Mouse (Mus musculus) liver, adult 2 months (tissue): ENCODE data around the gene Etv5. TPM values are rescaled to one million over a fixed set of nuclear protein-coding genes. Genes with fewer than 3 reads are reported as not detected.

Experiments used
- DNase-seq: peaks from one replicate; pipeline ENCODE4 v3.0.0-alpha.2; 2011; ENCODE audit warnings: low read depth, low spot score; ENCODE audit errors: extremely low read depth
- H3K27ac ChIP-seq: fragments of 200-500 bp; replicated peaks from 2 replicates; pipeline ENCODE4 v1.5.1; 2012; ENCODE audit warnings: low read depth, mild to moderate bottlenecking, control low read depth, inconsistent platforms, low read length; ENCODE audit not compliant: insufficient read depth
- H3K27me3 ChIP-seq: fragments of 200-500 bp; 2 replicates; pipeline ENCODE4 v1.6.1; 2012; ENCODE audit warnings: mild to moderate bottlenecking, moderate library complexity, low read length, inconsistent platforms; ENCODE audit not compliant: control insufficient read depth, insufficient read depth
- H3K36me3 ChIP-seq: fragments of 200-500 bp; 2 replicates; pipeline ENCODE4 v1.6.1; 2012; ENCODE audit warnings: low read length, inconsistent platforms; ENCODE audit not compliant: control insufficient read depth, insufficient read depth
- H3K4me1 ChIP-seq: fragments of 200-500 bp; 2 replicates; pipeline ENCODE4 v1.6.1; 2011; ENCODE audit warnings: low read length; ENCODE audit not compliant: control insufficient read depth, insufficient read depth
- H3K4me3 ChIP-seq: fragments of 200-500 bp; 2 replicates; pipeline ENCODE4 v1.5.1; 2011; ENCODE audit warnings: low read depth, mild to moderate bottlenecking, control low read depth, low read length, moderate library complexity; ENCODE audit not compliant: insufficient read depth
- H3K79me2 ChIP-seq: fragments of 200-500 bp; 2 replicates; pipeline ENCODE4 v1.6.1; 2012; ENCODE audit warnings: inconsistent platforms, mild to moderate bottlenecking, low read length, moderate library complexity; ENCODE audit not compliant: control insufficient read depth, insufficient read depth
- H3K9ac ChIP-seq: fragments of 200-500 bp; 2 replicates; pipeline ENCODE4 v1.6.1; 2012; ENCODE audit warnings: low read depth, mild to moderate bottlenecking, control low read depth, inconsistent platforms, low read length
- CTCF ChIP-seq: fragments of 200-500 bp; IDR thresholded peaks from 2 replicates; pipeline ENCODE4 v1.5.1; 2011; ENCODE audit warnings: low read depth, low read length, control low read depth
- POLR2A ChIP-seq: fragments of 200-500 bp; IDR thresholded peaks from 2 replicates; pipeline ENCODE4 v1.6.1; 2011; ENCODE audit warnings: low read length, control low read depth; ENCODE audit not compliant: insufficient read depth; ENCODE audit errors: extremely low read depth
- WGBS: fragments of 180-500 bp; shearing (Covaris S2); methylation state at CpG from one replicate; pipeline ENCODE4 v1.1.7; 2018; 5-methylcytosine and 5-hydroxymethylcytosine counted together
- polyA plus RNA-seq: library from polyadenylated mRNA; depleted of rRNA; stranded (reverse); fragments of >200 nt; gene quantifications from 2 replicates; pipeline ENCODE4 v1.2.3, GENCODE M21; 2012
- total RNA-seq: library from RNA; depleted of rRNA; stranded (reverse); fragments of >200 nt; gene quantifications from 2 replicates; pipeline ENCODE4 v1.2.3, GENCODE M21; 2014

Etv5 gene
- total and polyA plus RNA-seq, 2 experiments, result 2.4 to 3.0 TPM

GRCm38 (mm10) chr16:22377714-22378113 lies 61.8 kb downstream of the Etv5 start:
- DNase-seq, result no peak
- WGBS, result 60% methylated on average over 3 of the region's 3 CpGs
- Histone ChIP-seq H3K27me3 (no peaks in the 10 kb centered on the region), H3K36me3 (no peaks in the 10 kb centered on the region), H3K79me2 (no peaks in the 10 kb centered on the region), H3K27ac (no peak overlapping the region), H3K4me1 (no peaks in the 10 kb centered on the region), H3K4me3 (no peak overlapping the region), H3K9ac (no peak overlapping the region)
- TF ChIP-seq POLR2A, result no peak
- no peak for TF ChIP-seq CTCF

- no peaks in the 10 kb centered on the region for H3K4me1 ChIP-seq
- TF ChIP-seq CTCF (no peak), POLR2A (no peak)
Measured at GRCm38 (mm10) chr16:22374898-22375297, 64.6 kb downstream of the Etv5 start.

GRCm38 (mm10) chr16:22372701-22373124 lies 66.8 kb downstream of the Etv5 start:
- no peak for TF ChIP-seq POLR2A
- TF ChIP-seq CTCF, result no peak
- Histone ChIP-seq H3K27ac (no peak overlapping the region), H3K36me3 (no peaks in the 10 kb centered on the region), H3K9ac (no peak overlapping the region), H3K4me1 (no peaks in the 10 kb centered on the region), H3K27me3 (no peaks in the 10 kb centered on the region), H3K79me2 (no peaks in the 10 kb centered on the region), H3K4me3 (no peak overlapping the region)
- 26% methylated on average over 10 of the region's 10 CpGs for WGBS
- no peak for DNase-seq

More at GRCm38 (mm10) chr16:22374898-22375297, 64.6 kb downstream of the Etv5 start:
- 92% methylated on average over 2 of the region's 2 CpGs for WGBS
- Histone ChIP-seq H3K9ac (no peak overlapping the region), H3K27me3 (no peaks in the 10 kb centered on the region), H3K36me3 (no peaks in the 10 kb centered on the region), H3K4me3 (no peak overlapping the region), H3K27ac (no peak overlapping the region), H3K79me2 (no peaks in the 10 kb centered on the region)
- no peak for DNase-seq

- 58% methylated on average over 1 of the region's 1 CpGs for WGBS
- TF ChIP-seq CTCF, result no peak
Measured at GRCm38 (mm10) chr16:22372225-22372624, 67.3 kb downstream of the Etv5 start.

GRCm38 (mm10) chr16:22367099-22367498 lies 72.4 kb downstream of the Etv5 start:
- H3K9ac ChIP-seq, result no peak overlapping the region
- no peak for DNase-seq
- no peaks in the 10 kb centered on the region for H3K79me2 ChIP-seq
- no peaks in the 10 kb centered on the region for H3K27me3 ChIP-seq
- H3K27ac ChIP-seq, result no peak overlapping the region
- H3K36me3 ChIP-seq, result no peaks in the 10 kb centered on the region
- no peaks in the 10 kb centered on the region for H3K4me1 ChIP-seq
- no peak overlapping the region for H3K4me3 ChIP-seq
- 90% methylated on average over 7 of the region's 7 CpGs for WGBS
- no peak for TF ChIP-seq CTCF
- TF ChIP-seq POLR2A, result no peak

More at GRCm38 (mm10) chr16:22372225-22372624, 67.3 kb downstream of the Etv5 start:
- no peaks in the 10 kb centered on the region for H3K36me3 ChIP-seq
- H3K9ac ChIP-seq, result no peak overlapping the region
- H3K27me3 ChIP-seq, result no peaks in the 10 kb centered on the region
- H3K79me2 ChIP-seq, result no peaks in the 10 kb centered on the region
- H3K4me3 ChIP-seq, result no peak overlapping the region
- H3K27ac ChIP-seq, result no peak overlapping the region
- no peak for DNase-seq
- H3K4me1 ChIP-seq, result no peaks in the 10 kb centered on the region

GRCm38 (mm10) chr16:22366040-22366439 lies 73.5 kb downstream of the Etv5 start:
- TF ChIP-seq POLR2A, result no peak
- TF ChIP-seq CTCF, result no peak
- Histone ChIP-seq H3K79me2 (no peaks in the 10 kb centered on the region), H3K9ac (no peak overlapping the region), H3K4me3 (no peak overlapping the region), H3K36me3 (no peaks in the 10 kb centered on the region), H3K27ac (no peak overlapping the region), H3K4me1 (no peaks in the 10 kb centered on the region), H3K27me3 (no peaks in the 10 kb centered on the region)
- 77% methylated on average over 7 of the region's 7 CpGs for WGBS
- no peak for DNase-seq
